Mouse (Mus musculus) spleen, postnatal 4 days (tissue): ENCODE data around the gene Sox2.

Experiments used
- DNase-seq, 2 experiments: peaks; one replicate each; pipeline ENCODE4 v3.0.0; 2022; ENCODE audit warnings: low spot score in 2 of 2

Gene Sox2

GRCm38 (mm10) chr3:34649726-34650620 lies at the start of gene Sox2:
Gene Sox2, plus strand, starts transcription at chr3:34650405.
- no peak for DNase-seq

GRCm38 (mm10) chr3:34601116-34601515 lies 49.1 kb upstream of the Sox2 start:
- DNase-seq: no peak

DNA sequence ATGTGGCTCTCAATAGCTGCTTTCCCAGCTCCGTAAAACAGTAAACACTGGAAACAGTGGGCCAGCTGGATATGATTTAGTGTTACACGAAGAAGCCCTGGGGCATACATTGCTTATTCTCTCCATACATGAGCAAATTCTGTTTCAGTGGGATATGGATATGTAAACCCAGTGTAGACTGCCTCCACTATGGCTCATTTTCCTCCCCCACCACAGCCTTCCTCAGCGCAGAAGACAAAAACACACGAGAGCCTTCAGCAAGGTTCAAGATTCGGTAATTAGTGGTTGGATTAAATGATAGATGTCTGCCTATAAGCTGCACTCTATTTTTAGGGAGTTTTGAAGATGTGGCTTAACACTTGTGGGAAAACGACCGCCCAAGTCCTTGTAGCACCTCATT lies 36.1 kb upstream of the Sox2 start:
- no peak for DNase-seq

DNA sequence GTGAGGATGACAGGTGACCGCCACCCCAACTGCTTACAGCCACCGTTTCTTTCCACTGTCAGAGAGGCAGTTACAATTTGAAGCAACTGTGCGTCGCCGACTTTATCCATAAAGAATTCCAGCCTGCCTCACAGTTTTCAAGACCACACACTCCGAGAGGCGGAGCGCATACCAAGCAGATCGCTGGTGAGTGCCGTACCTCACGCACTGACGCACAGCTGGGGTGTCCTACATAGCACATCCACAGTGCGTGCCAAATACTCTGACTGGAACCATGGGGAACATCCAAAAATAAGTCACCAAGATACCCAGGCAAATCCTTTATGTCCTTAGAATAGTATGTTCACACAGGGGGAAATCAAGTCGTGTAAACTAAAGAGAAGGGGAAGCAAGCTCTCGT lies 34.7 kb upstream of the Sox2 start:
- no peak for DNase-seq

DNA sequence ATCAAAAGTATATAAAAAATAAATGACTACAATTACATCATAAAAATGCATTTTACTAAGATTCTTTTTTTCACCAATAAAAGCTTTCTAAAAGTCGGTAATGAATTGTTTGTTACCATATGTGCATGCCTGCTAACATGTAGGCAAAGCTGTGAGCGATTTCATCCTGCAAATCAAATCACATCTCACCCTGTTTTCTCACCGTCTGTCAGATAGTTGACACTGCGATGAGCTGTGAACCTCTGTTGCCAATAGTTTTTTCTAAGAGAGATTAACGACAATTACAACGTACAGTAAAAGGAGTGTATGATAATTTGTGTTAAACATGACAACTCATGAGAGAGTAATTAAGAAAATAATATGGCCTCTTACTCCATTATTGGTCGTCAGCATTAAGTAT lies 31.3 kb upstream of the Sox2 start:
- no peak for DNase-seq

- DNase-seq: no peak
Measured at GRCm38 (mm10) chr3:34620121-34620520, 30.1 kb upstream of the Sox2 start.

DNA sequence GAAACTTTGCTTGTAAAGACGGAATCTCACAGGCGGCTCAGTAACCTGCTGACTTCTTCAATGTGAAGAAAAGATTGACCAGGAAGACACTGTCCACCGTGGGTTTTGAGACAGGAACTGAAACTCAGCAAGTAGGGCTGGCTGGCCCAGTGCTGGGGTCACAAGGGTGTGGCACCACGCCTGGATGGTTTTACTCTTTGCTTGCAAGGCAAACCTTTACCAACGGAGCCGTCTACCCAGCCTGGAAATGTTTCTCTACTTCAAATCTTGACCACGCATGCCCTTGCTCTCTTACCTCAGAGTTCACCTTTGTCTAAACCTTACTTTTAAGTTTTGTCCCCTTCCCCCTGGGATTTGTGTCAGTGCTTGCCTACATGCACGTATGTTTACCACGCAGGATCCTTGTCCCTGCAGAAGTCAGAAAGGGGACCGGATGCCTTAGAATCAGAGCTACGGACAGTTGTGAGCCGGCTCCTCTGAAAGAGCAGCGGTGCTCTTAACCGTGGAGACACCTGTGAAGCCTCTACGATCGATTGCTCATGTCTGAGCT lies 25.4 kb upstream of the Sox2 start:
- no peak for DNase-seq

GRCm38 (mm10) chr3:34626521-34626920 lies 23.7 kb upstream of the Sox2 start:
- DNase-seq: no peak

- no peak for DNase-seq
Measured at GRCm38 (mm10) chr3:34630031-34630430, 20.2 kb upstream of the Sox2 start.

- no peak for DNase-seq
Measured at GRCm38 (mm10) chr3:34630736-34631135, 19.5 kb upstream of the Sox2 start.

- no peak for DNase-seq
Measured at GRCm38 (mm10) chr3:34636958-34637357, 13.2 kb upstream of the Sox2 start.

- DNase-seq: no peak
Measured at GRCm38 (mm10) chr3:34637481-34637880, 12.7 kb upstream of the Sox2 start.

GRCm38 (mm10) chr3:34637926-34638325 lies 12.3 kb upstream of the Sox2 start:
- no peak for DNase-seq

DNA sequence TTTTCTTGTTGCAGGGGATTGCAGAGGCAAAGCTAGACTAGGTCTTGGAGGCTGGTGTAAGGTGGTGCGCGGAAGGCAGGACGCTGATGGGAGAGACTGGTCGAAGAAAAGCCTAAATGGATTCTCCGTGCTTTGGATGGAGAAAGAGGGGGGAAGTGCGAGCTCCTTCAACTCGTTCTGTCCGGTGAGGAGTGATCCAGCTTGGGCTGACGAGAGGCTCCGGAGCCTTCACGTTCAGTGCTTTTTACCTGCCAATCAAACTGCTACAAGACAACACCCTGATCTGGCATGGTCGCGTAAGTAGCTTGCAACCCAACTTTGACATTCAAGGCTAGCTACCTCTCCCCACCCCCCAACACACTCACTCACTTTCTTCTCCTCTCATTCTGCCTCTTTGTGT lies 11.9 kb upstream of the Sox2 start:
- DNase-seq: no peak

GRCm38 (mm10) chr3:34639031-34639872 lies 11.0 kb upstream of the Sox2 start:
- DNase-seq: no peak

DNA sequence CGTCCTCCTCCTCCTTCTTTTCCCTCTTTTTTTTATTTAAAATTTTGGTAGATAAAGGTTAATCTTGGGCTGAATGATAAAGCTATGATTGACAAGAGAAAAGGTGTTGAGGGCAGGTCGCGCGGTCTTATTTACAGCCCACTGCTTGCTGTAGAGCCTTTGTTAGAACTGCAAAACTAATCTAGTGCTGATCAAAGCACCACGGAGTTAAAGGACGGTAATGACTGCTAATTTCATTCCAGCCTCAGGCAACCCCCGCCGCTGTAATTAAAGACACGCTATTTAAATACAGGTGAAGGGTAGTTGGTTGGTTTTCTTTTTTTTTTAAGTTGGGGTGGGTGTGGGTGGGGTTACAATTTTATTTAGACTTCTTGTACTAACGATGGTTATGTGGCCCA lies 10.3 kb upstream of the Sox2 start:
- no peak for DNase-seq

- no peak for DNase-seq
Measured at GRCm38 (mm10) chr3:34640276-34640675, 9.9 kb upstream of the Sox2 start.

DNA sequence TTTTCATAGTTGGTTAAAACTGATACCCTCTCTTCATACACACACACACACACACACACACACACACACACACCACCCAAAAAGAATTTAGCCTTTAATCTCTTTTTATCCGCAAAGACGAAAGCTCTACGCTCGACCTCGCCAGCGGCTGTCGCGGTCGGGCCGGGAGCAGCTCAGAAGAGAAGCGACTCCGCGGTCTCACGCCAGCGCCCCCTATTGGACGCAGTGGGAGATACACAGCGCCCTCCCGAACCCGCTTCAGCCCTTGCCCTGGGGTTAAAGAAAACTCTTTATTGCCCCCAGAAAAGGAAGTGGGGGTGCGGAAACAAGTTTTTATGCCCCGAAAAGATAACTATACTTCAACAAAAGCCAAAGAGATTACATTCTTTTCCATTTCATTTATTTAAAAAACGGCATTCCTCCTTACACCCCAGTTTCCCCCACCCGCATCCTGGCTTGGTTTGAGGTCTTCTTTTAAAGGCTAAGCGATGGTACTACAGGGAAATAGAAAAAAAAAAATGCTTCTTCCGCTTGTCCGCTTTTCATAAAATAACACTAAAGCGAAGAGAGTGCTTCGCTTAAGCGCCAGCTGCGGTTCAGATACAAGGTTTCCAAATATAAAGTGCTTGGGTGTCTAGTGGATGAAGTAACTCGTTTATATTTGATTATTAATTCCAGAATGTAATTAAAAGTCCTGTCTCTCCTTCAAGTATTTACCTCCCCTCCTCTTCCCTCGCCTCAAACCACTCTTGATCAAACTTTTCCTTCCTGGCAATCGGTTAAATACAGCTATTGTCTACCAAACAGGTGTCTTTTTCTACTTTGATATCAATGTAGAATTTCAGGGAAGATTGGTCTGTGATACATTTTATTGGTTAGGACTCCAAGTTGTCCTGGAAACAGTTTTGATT lies 9.3 kb upstream of the Sox2 start:
- DNase-seq: no peak

GRCm38 (mm10) chr3:34641756-34642497 lies 8.3 kb upstream of the Sox2 start:
- DNase-seq: no peak

DNA sequence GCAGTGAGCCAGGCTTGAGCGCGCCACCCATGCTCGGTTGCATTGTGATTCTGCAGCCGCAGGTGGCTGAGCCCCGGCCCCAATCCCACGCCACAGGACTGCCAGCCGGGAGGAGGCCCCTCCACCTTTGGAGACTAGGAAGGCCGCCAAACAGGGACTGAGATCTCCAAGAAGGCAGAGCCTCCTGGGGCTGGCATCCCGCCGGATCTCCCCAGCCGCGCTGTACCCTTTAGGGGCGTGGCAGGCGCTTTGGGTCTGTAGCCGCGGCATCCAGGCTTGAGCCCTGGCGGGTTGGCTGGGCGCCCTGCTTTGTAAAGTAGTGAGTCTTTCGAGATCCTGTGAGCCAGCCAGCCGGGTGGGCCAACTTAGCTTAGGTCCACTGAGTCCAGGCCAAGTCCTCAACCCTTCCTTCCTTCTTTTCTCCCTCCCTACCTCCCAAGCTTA lies 7.7 kb upstream of the Sox2 start:
- DNase-seq: no peak

- DNase-seq: no peak
Measured at GRCm38 (mm10) chr3:34643067-34643466, 7.1 kb upstream of the Sox2 start.
